Mouse (Mus musculus) stomach, postnatal 0 days (tissue): ENCODE data around the gene Arhgap29.

Experiments used
- CTCF ChIP-seq: IDR thresholded peaks from 2 replicates; pipeline ENCODE4 v1.5.1; 2016; ENCODE audit warnings: antibody characterized with exemption, low read depth, mild to moderate bottlenecking, moderate library complexity
- EP300 ChIP-seq: optimal IDR thresholded peaks from 2 replicates; pipeline ENCODE3; 2016; ENCODE audit warnings: antibody characterized with exemption

DNA sequence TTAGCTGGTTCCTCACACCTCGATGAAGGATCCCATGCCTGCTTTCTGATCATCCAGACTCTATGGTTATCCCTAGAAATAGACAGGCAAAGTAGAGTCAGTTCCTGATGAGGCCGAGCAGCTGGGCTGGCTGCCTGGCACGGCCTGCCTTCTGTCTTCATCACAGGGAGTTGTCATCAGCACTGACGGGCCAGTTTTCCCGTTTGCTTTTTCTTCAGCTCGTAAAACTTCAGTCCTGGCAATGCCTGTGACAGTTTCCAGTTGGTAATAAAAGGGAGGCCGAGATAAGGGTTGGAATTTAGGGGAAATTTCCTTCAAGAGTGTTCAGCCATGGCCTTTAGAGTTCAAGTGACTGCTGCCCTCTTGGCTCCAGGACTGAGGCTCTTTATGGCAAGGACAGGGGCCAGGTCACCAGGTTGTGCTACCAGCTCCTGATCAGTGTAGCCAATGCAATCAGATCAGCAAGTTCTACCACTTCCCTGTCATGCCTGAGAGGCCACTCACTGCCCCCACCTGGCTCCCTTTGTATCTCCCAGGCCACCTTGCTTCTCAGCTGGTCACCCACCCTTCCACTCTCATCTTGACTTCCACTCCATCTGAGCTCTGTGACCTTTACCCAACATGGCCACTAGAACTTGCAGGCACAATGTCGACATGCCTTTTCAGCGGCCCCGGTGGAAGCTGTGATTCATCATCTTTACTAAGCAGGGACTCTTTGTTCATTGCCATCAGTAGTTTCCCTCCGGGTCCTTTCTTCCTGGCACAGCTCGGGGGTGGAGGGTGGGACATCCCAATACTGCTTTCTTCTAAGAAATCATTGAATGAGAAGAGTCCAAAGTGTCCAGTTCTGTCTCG, 112.4 kb downstream of the Arhgap29 start:
- TF ChIP-seq CTCF (no peak), EP300 (no peak)
